Mouse (Mus musculus) brown adipose tissue, adult 24 weeks (tissue): ENCODE data around the gene Rpn1. TPM values are rescaled to one million over a fixed set of nuclear protein-coding genes. Genes with fewer than 3 reads are reported as not detected.
A peak's percentile ranks its signal among the peaks of the same experiment; 100 is the strongest.

Experiments used
- H3K27ac ChIP-seq: fragments of 200-500 bp; replicated peaks from 2 replicates; pipeline ENCODE4 v1.5.1; 2012; ENCODE audit warnings: low read depth, mild to moderate bottlenecking, low read length
- H3K4me1 ChIP-seq: fragments of 200-500 bp; 2 replicates; pipeline ENCODE4 v1.6.1; 2012; ENCODE audit warnings: low read length, mixed read lengths; ENCODE audit not compliant: control insufficient read depth, insufficient read depth, insufficient read length
- H3K4me3 ChIP-seq: fragments of 200-500 bp; 2 replicates; pipeline ENCODE4 v1.5.1; 2012; ENCODE audit warnings: low read depth, mild to moderate bottlenecking, low read length, moderate library complexity; ENCODE audit not compliant: insufficient read depth
- polyA plus RNA-seq: library from polyadenylated mRNA; stranded (reverse); fragments of >200 nt; gene quantifications from 2 replicates; pipeline ENCODE4 v1.2.4, GENCODE M21; 2012; ENCODE audit not compliant: missing spikeins, insufficient read depth, insufficient read length

The Rpn1 gene
- polyA plus RNA-seq, 1 experiment = 50.8 TPM

GRCm38 (mm10) chr6:88056866-88057265, 27.4 kb upstream of the Rpn1 start:
- H3K4me1 ChIP-seq = no peaks in the 10 kb centered on the region
- H3K4me3 ChIP-seq = no peak overlapping the region
- no peak overlapping the region for H3K27ac ChIP-seq

GRCm38 (mm10) chr6:88059903-88060302, 24.4 kb upstream of the Rpn1 start:
- peaks cover 5% of the 10 kb centered on the region for H3K4me1 ChIP-seq
- no peak overlapping the region for H3K4me3 ChIP-seq
- H3K27ac ChIP-seq = no peak overlapping the region

GRCm38 (mm10) chr6:88060602-88061001, 23.7 kb upstream of the Rpn1 start:
- Histone ChIP-seq H3K4me1 (peaks cover 9% of the 10 kb centered on the region), H3K27ac (no peak overlapping the region), H3K4me3 (no peak overlapping the region)

GRCm38 (mm10) chr6:88061406-88061805, 22.9 kb upstream of the Rpn1 start:
- no peak overlapping the region for H3K27ac ChIP-seq

GRCm38 (mm10) chr6:88062398-88062797, 21.9 kb upstream of the Rpn1 start:
- Histone ChIP-seq H3K4me1 (peaks cover 9% of the 10 kb centered on the region), H3K27ac (no peak overlapping the region), H3K4me3 (no peak overlapping the region)

More at GRCm38 (mm10) chr6:88061406-88061805, 22.9 kb upstream of the Rpn1 start:
- Histone ChIP-seq H3K4me1 (peaks cover 9% of the 10 kb centered on the region), H3K4me3 (no peak overlapping the region)

GRCm38 (mm10) chr6:88064072-88064642, 20.1 kb upstream of the Rpn1 start:
- Histone ChIP-seq H3K27ac (peak overlapping the region; percentile 19; the same call in 1 of the 2 replicates), H3K4me3 (no peak overlapping the region), H3K4me1 (peaks cover 9% of the 10 kb centered on the region)

- Histone ChIP-seq H3K4me3 (no peak overlapping the region), H3K4me1 (peaks cover 9% of the 10 kb centered on the region), H3K27ac (peak overlapping the region; percentile 64)
Measured at GRCm38 (mm10) chr6:88065116-88065515, 19.2 kb upstream of the Rpn1 start.

GRCm38 (mm10) chr6:88065968-88066367, 18.3 kb upstream of the Rpn1 start:
- H3K4me1 ChIP-seq = peaks cover 9% of the 10 kb centered on the region
- no peak overlapping the region for H3K4me3 ChIP-seq
- H3K27ac ChIP-seq = no peak overlapping the region

GRCm38 (mm10) chr6:88067722-88068121, 16.6 kb upstream of the Rpn1 start:
- Histone ChIP-seq H3K4me1 (peaks cover 9% of the 10 kb centered on the region), H3K4me3 (no peak overlapping the region), H3K27ac (no peak overlapping the region)

GRCm38 (mm10) chr6:88068739-88069138, 15.5 kb upstream of the Rpn1 start:
- Histone ChIP-seq H3K4me1 (peaks cover 9% of the 10 kb centered on the region), H3K4me3 (no peak overlapping the region), H3K27ac (no peak overlapping the region)

- no peak overlapping the region for H3K4me3 ChIP-seq
- H3K27ac ChIP-seq = peak overlapping the region; percentile 85
- H3K4me1 ChIP-seq = no peaks in the 10 kb centered on the region; the same call in 1 of the 2 replicates
Measured at GRCm38 (mm10) chr6:88070468-88070867, 13.8 kb upstream of the Rpn1 start.

- no peaks in the 10 kb centered on the region; the same call in 1 of the 2 replicates for H3K4me1 ChIP-seq
- no peak overlapping the region for H3K4me3 ChIP-seq
- H3K27ac ChIP-seq = peak overlapping the region; percentile 85
Measured at GRCm38 (mm10) chr6:88071216-88071615, 13.1 kb upstream of the Rpn1 start.

GRCm38 (mm10) chr6:88074752-88075554, 9.3 kb upstream of the Rpn1 start:
- H3K4me3 ChIP-seq = peak overlapping the region; percentile 65
- no peaks in the 10 kb centered on the region; the same call in 1 of the 2 replicates for H3K4me1 ChIP-seq
- peak overlapping the region; percentile 76 for H3K27ac ChIP-seq

- Histone ChIP-seq H3K27ac (no peak overlapping the region), H3K4me1 (no peaks in the 10 kb centered on the region; the same call in 1 of the 2 replicates), H3K4me3 (no peak overlapping the region)
Measured at GRCm38 (mm10) chr6:88075960-88076517, 8.2 kb upstream of the Rpn1 start.

GRCm38 (mm10) chr6:88083095-88083494, 1.2 kb upstream of the Rpn1 start:
- H3K4me3 ChIP-seq = no peak overlapping the region
- peaks cover 4% of the 10 kb centered on the region for H3K4me1 ChIP-seq
- H3K27ac ChIP-seq = no peak overlapping the region
